Mouse (Mus musculus): Measurements from ENCODE around the gene Osbpl8. TPM values are rescaled to one million over a fixed set of nuclear protein-coding genes. Genes with fewer than 3 reads are reported as not detected.
"Not testable (repeated sequence)": the region's sequence is repeated elsewhere in the genome, so short reads cannot be mapped to it uniquely, and the experiment has no call there.

The Osbpl8 gene
- polyA plus RNA-seq, 1 experiment = 0.51 TPM

- TF ChIP-seq GATA1 (IDR thresholded peaks at IDR 0.05; ENCODE audit: low read length) = no peak
- no peak for TF ChIP-seq TAL1 (IDR thresholded peaks at IDR 0.05; ENCODE audit: low read length)
- Histone ChIP-seq H3K4me3 (replicated peaks) (no peak overlapping the region), H3K27me3 (ENCODE audit: control insufficient read depth) (no peaks in the 10 kb centered on the region), H3K4me1 (ENCODE audit: control insufficient read depth) (peaks cover 12% of the 10 kb centered on the region), H3K9me3 (ENCODE audit: control insufficient read depth, low read length) (no peaks in the 10 kb centered on the region), H3K36me3 (ENCODE audit: control insufficient read depth) (peaks cover 17% of the 10 kb centered on the region)
Measured at GRCm38 (mm10) chr10:111193536-111193935, 29.0 kb downstream of the Osbpl8 start.

- H3K4me1 ChIP-seq (ENCODE audit: control insufficient read depth) = peaks cover 7% of the 10 kb centered on the region
- no peaks in the 10 kb centered on the region for H3K27me3 ChIP-seq (ENCODE audit: control insufficient read depth)
- H3K4me3 ChIP-seq (replicated peaks) = no peak overlapping the region
- H3K9me3 ChIP-seq (ENCODE audit: control insufficient read depth, low read length) = no peaks in the 10 kb centered on the region
- H3K36me3 ChIP-seq (ENCODE audit: control insufficient read depth) = peaks cover 17% of the 10 kb centered on the region
- TF ChIP-seq TAL1 (IDR thresholded peaks at IDR 0.05; ENCODE audit: low read length) = no peak
- no peak for TF ChIP-seq GATA1 (IDR thresholded peaks at IDR 0.05; ENCODE audit: low read length)
Measured at GRCm38 (mm10) chr10:111196191-111196590, 31.6 kb downstream of the Osbpl8 start.

GRCm38 (mm10) chr10:111198705-111199104, 34.2 kb downstream of the Osbpl8 start:
- not testable (repeated sequence) for H3K4me3 ChIP-seq (replicated peaks); H3K4me1 ChIP-seq (ENCODE audit: control insufficient read depth)

GRCm38 (mm10) chr10:111201120-111201519, 36.6 kb downstream of the Osbpl8 start:
- Histone ChIP-seq H3K36me3 (ENCODE audit: control insufficient read depth) (peaks cover 29% of the 10 kb centered on the region), H3K4me1 (ENCODE audit: control insufficient read depth) (peaks cover 2% of the 10 kb centered on the region), H3K27me3 (ENCODE audit: control insufficient read depth) (no peaks in the 10 kb centered on the region), H3K4me3 (replicated peaks) (no peak overlapping the region), H3K9me3 (ENCODE audit: control insufficient read depth, low read length) (no peaks in the 10 kb centered on the region)
- TF ChIP-seq TAL1 (IDR thresholded peaks at IDR 0.05; ENCODE audit: low read length) = no peak
- no peak for TF ChIP-seq GATA1 (IDR thresholded peaks at IDR 0.05; ENCODE audit: low read length)

More at GRCm38 (mm10) chr10:111198705-111199104, 34.2 kb downstream of the Osbpl8 start:
- not testable (repeated sequence) for H3K9me3 ChIP-seq (ENCODE audit: control insufficient read depth, low read length); H3K27me3 ChIP-seq (ENCODE audit: control insufficient read depth)
- H3K36me3 ChIP-seq (ENCODE audit: control insufficient read depth) = peaks cover 17% of the 10 kb centered on the region

- TF ChIP-seq TAL1 (IDR thresholded peaks at IDR 0.05; ENCODE audit: low read length) (no peak), GATA1 (IDR thresholded peaks at IDR 0.05; ENCODE audit: low read length) (no peak)
Measured at GRCm38 (mm10) chr10:111201666-111202065, 37.1 kb downstream of the Osbpl8 start.

GRCm38 (mm10) chr10:111204089-111204488, 39.5 kb downstream of the Osbpl8 start:
- Histone ChIP-seq H3K36me3 (ENCODE audit: control insufficient read depth) (peaks cover 33% of the 10 kb centered on the region), H3K4me3 (replicated peaks) (no peak overlapping the region), H3K4me1 (ENCODE audit: control insufficient read depth) (peaks cover 2% of the 10 kb centered on the region; the same call in 1 of the 2 replicates), H3K27me3 (ENCODE audit: control insufficient read depth) (no peaks in the 10 kb centered on the region), H3K9me3 (ENCODE audit: control insufficient read depth, low read length) (no peaks in the 10 kb centered on the region)
- TF ChIP-seq TAL1 (IDR thresholded peaks at IDR 0.05; ENCODE audit: low read length) = no peak
- no peak for TF ChIP-seq GATA1 (IDR thresholded peaks at IDR 0.05; ENCODE audit: low read length)

More at GRCm38 (mm10) chr10:111201666-111202065, 37.1 kb downstream of the Osbpl8 start:
- peaks cover 26% of the 10 kb centered on the region for H3K36me3 ChIP-seq (ENCODE audit: control insufficient read depth)
- H3K9me3 ChIP-seq (ENCODE audit: control insufficient read depth, low read length) = no peaks in the 10 kb centered on the region
- H3K27me3 ChIP-seq (ENCODE audit: control insufficient read depth) = no peaks in the 10 kb centered on the region
- no peaks in the 10 kb centered on the region for H3K4me1 ChIP-seq (ENCODE audit: control insufficient read depth)
- no peak overlapping the region for H3K4me3 ChIP-seq (replicated peaks)

GRCm38 (mm10) chr10:111205421-111205820, 40.9 kb downstream of the Osbpl8 start:
- TF ChIP-seq GATA1 (IDR thresholded peaks at IDR 0.05; ENCODE audit: low read length) (no peak), TAL1 (IDR thresholded peaks at IDR 0.05; ENCODE audit: low read length) (no peak)
- H3K4me3 ChIP-seq (replicated peaks) = no peak overlapping the region
- H3K9me3 ChIP-seq (ENCODE audit: control insufficient read depth, low read length) = no peaks in the 10 kb centered on the region
- H3K4me1 ChIP-seq (ENCODE audit: control insufficient read depth) = peaks cover 12% of the 10 kb centered on the region
- H3K36me3 ChIP-seq (ENCODE audit: control insufficient read depth) = peaks cover 39% of the 10 kb centered on the region
- no peaks in the 10 kb centered on the region for H3K27me3 ChIP-seq (ENCODE audit: control insufficient read depth)

GRCm38 (mm10) chr10:111207386-111207785, 42.8 kb downstream of the Osbpl8 start:
- TF ChIP-seq GATA1 (IDR thresholded peaks at IDR 0.05; ENCODE audit: low read length) (no peak), TAL1 (IDR thresholded peaks at IDR 0.05; ENCODE audit: low read length) (no peak)
- Histone ChIP-seq H3K36me3 (ENCODE audit: control insufficient read depth) (peaks cover 41% of the 10 kb centered on the region), H3K4me3 (replicated peaks) (no peak overlapping the region), H3K27me3 (ENCODE audit: control insufficient read depth) (no peaks in the 10 kb centered on the region), H3K9me3 (ENCODE audit: control insufficient read depth, low read length) (no peaks in the 10 kb centered on the region), H3K4me1 (ENCODE audit: control insufficient read depth) (peaks cover 22% of the 10 kb centered on the region)

GRCm38 (mm10) chr10:111214084-111214483, 49.5 kb downstream of the Osbpl8 start:
- Histone ChIP-seq H3K4me3 (replicated peaks) (no peak overlapping the region), H3K27me3 (ENCODE audit: control insufficient read depth) (no peaks in the 10 kb centered on the region), H3K36me3 (ENCODE audit: control insufficient read depth) (peaks cover 15% of the 10 kb centered on the region), H3K9me3 (ENCODE audit: control insufficient read depth, low read length) (no peaks in the 10 kb centered on the region), H3K4me1 (ENCODE audit: control insufficient read depth) (peaks cover 23% of the 10 kb centered on the region)
- TF ChIP-seq TAL1 (IDR thresholded peaks at IDR 0.05; ENCODE audit: low read length) (no peak), GATA1 (IDR thresholded peaks at IDR 0.05; ENCODE audit: low read length) (no peak)

GRCm38 (mm10) chr10:111214696-111215095, 50.1 kb downstream of the Osbpl8 start:
- peaks cover 17% of the 10 kb centered on the region for H3K36me3 ChIP-seq (ENCODE audit: control insufficient read depth)
- H3K9me3 ChIP-seq (ENCODE audit: control insufficient read depth, low read length) = no peaks in the 10 kb centered on the region
- no peak for TF ChIP-seq TAL1 (IDR thresholded peaks at IDR 0.05; ENCODE audit: low read length)
- TF ChIP-seq GATA1 (IDR thresholded peaks at IDR 0.05; ENCODE audit: low read length) = no peak
- H3K4me1 ChIP-seq (ENCODE audit: control insufficient read depth) = peaks cover 22% of the 10 kb centered on the region
- H3K4me3 ChIP-seq (replicated peaks) = no peak overlapping the region
- no peaks in the 10 kb centered on the region for H3K27me3 ChIP-seq (ENCODE audit: control insufficient read depth)
